Mouse (Mus musculus) liver, embryonic 11.5 days (tissue): ENCODE measurements around the gene Ror1. TPM values are rescaled to one million over a fixed set of nuclear protein-coding genes. Genes with fewer than 3 reads are reported as not detected.

ENCODE experiments used
- ATAC-seq: fragments of 200-750 bp; cut with Nextera tagmentation; replicated peaks from 2 replicates; pipeline ENCODE4 v1.8.0; 2017; ENCODE audit warnings: moderate number of reproducible peaks, mild to moderate bottlenecking, moderate TSS enrichment, moderate library complexity; ENCODE audit not compliant: low FRiP score
- DNase-seq: peaks from one replicate; pipeline ENCODE4 v3.0.0-alpha.2; 2017; ENCODE audit warnings: low spot score
- H3K27ac ChIP-seq: fragments of 300-500 bp; sonication (generic); 2 replicates; pipeline ENCODE4 v1.5.1; 2014; ENCODE audit warnings: mild to moderate bottlenecking, low read depth, low read length, control low read depth
- H3K27me3 ChIP-seq: fragments of 300-500 bp; sonication (generic); replicated peaks from 2 replicates; pipeline ENCODE4 v1.6.1; 2014; ENCODE audit warnings: low read length, mixed read lengths; ENCODE audit not compliant: control insufficient read depth, insufficient read depth
- H3K36me3 ChIP-seq: fragments of 300-500 bp; sonication (generic); 2 replicates; pipeline ENCODE4 v1.6.1; 2014; ENCODE audit warnings: mild to moderate bottlenecking, low read length, moderate library complexity, mixed read lengths; ENCODE audit not compliant: control insufficient read depth, insufficient read depth
- H3K4me1 ChIP-seq: fragments of 300-500 bp; sonication (generic); replicated peaks from 2 replicates; pipeline ENCODE4 v1.6.1; 2014; ENCODE audit warnings: low read length, mixed read lengths; ENCODE audit not compliant: control insufficient read depth, insufficient read depth
- H3K4me2 ChIP-seq: fragments of 300-500 bp; sonication (generic); 2 replicates; pipeline ENCODE4 v1.6.1; 2014; ENCODE audit warnings: mild to moderate bottlenecking, control low read depth, moderate library complexity
- H3K4me3 ChIP-seq: fragments of 300-500 bp; sonication (generic); 2 replicates; pipeline ENCODE4 v1.5.1; 2014; ENCODE audit warnings: low read depth, low read length, control low read depth
- H3K9ac ChIP-seq: fragments of 300-500 bp; sonication (generic); 2 replicates; pipeline ENCODE4 v1.6.1; 2014; ENCODE audit warnings: low read depth, low read length, control low read depth
- H3K9me3 ChIP-seq: fragments of 300-500 bp; sonication (generic); 2 replicates; pipeline ENCODE4 v1.6.1; 2016; ENCODE audit warnings: low read length, inconsistent platforms, mixed read lengths; ENCODE audit not compliant: control insufficient read depth
- WGBS: fragments of 180-500 bp; shearing (Covaris S2); extraction: QIAGEN DNeasy Blood & Tissue Kit; methylation state at CpG from one replicate; pipeline ENCODE4 v1.1.7; 2014; 5-methylcytosine and 5-hydroxymethylcytosine counted together
- polyA plus RNA-seq: library from polyadenylated mRNA; unstranded; fragments of >200 nt; fragmentation: Nextera tagmentation; extraction: Ambion mirVana; gene quantifications from 2 replicates; pipeline ENCODE4 v1.2.1, GENCODE M21; 2014

Ror1 gene
- polyA plus RNA-seq, 1 experiment from 2014 or later, result 4.1 TPM

- Histone ChIP-seq H3K27me3 (no peaks in the 10 kb centered on the region), H3K27ac (no peak overlapping the region), H3K4me2 (no peak overlapping the region), H3K4me3 (no peak overlapping the region), H3K4me1 (no peaks in the 10 kb centered on the region), H3K36me3 (no peaks in the 10 kb centered on the region), H3K9ac (no peak overlapping the region), H3K9me3 (no peaks in the 10 kb centered on the region)
- ATAC-seq (no peak), DNase-seq (no peak)
- WGBS, result 64% methylated on average over 2 of the region's 2 CpGs
These were observed 155.7 kb downstream of the Ror1 start for GRCm38 (mm10) chr4:100251270-100251669.

- WGBS, result 50% methylated on average over 1 of the region's 1 CpGs
- ATAC-seq (no peak), DNase-seq (no peak)
- Histone ChIP-seq H3K4me3 (no peak overlapping the region), H3K9me3 (no peaks in the 10 kb centered on the region), H3K27ac (no peak overlapping the region), H3K9ac (no peak overlapping the region), H3K4me2 (no peak overlapping the region), H3K27me3 (no peaks in the 10 kb centered on the region), H3K4me1 (no peaks in the 10 kb centered on the region), H3K36me3 (no peaks in the 10 kb centered on the region)
These were observed 156.5 kb downstream of the Ror1 start for GRCm38 (mm10) chr4:100252050-100252449.

DNA sequence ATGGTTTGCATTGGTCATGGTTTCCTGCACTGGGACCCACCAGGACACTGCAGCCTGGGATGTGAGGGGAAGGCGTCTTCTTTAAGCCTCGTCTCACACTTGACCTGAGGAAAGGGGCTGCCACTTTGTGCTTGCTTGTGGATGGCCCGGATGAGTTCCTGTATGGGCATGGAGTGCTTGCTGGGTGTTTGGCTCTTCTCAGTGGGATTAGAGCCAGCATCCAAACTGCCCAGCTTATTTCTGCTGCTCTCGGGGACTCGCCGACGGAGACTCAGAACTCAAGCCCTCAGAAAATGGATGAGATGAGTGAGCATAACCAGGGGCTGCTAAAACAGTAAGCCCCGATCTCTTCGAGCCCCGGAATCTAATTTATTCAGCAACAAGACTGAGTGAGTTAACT lies 157.1 kb downstream of the Ror1 start:
- Histone ChIP-seq H3K9ac (no peak overlapping the region), H3K36me3 (no peaks in the 10 kb centered on the region), H3K4me2 (no peak overlapping the region), H3K27ac (no peak overlapping the region), H3K4me3 (no peak overlapping the region), H3K27me3 (no peaks in the 10 kb centered on the region), H3K4me1 (no peaks in the 10 kb centered on the region), H3K9me3 (no peaks in the 10 kb centered on the region)
- ATAC-seq, result no peak
- 72% methylated on average over 10 of the region's 10 CpGs for WGBS
- no peak for DNase-seq

GRCm38 (mm10) chr4:100253401-100253800 lies 157.8 kb downstream of the Ror1 start:
- no peak overlapping the region for H3K4me3 ChIP-seq
- no peak overlapping the region for H3K4me2 ChIP-seq
- DNase-seq (no peak), ATAC-seq (no peak)
- H3K27me3 ChIP-seq, result no peaks in the 10 kb centered on the region
- WGBS, result 83% methylated on average over 9 of the region's 9 CpGs
- no peaks in the 10 kb centered on the region for H3K4me1 ChIP-seq
- no peaks in the 10 kb centered on the region for H3K9me3 ChIP-seq
- no peak overlapping the region for H3K27ac ChIP-seq
- no peak overlapping the region for H3K9ac ChIP-seq
- no peaks in the 10 kb centered on the region for H3K36me3 ChIP-seq

DNA sequence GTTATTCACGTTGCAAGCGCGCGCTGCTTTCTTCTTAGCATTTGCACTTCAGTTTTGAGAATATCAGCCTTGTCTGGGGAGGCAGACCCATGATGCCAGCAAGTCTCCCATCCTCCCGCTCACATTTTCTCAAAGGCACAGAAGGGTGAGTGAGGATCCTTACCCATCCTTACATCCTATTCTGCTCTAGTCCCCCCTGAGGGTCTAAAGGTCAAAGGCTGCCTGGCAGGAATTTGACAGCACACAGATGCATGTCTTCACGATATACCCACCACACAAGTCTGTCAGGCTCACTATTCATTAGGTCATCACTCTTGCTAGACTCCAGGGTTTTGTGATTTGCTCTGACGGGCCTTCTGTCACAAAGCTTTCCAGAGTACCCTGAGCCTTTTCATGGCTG lies 158.2 kb downstream of the Ror1 start:
- Histone ChIP-seq H3K27ac (no peak overlapping the region), H3K9me3 (no peaks in the 10 kb centered on the region), H3K4me1 (no peaks in the 10 kb centered on the region; the same call in 1 of the 2 replicates), H3K27me3 (no peaks in the 10 kb centered on the region), H3K4me2 (no peak overlapping the region), H3K4me3 (no peak overlapping the region), H3K36me3 (no peaks in the 10 kb centered on the region), H3K9ac (no peak overlapping the region)
- no peak for ATAC-seq
- no peak for DNase-seq
- WGBS, result 71% methylated on average over 7 of the region's 7 CpGs

DNA sequence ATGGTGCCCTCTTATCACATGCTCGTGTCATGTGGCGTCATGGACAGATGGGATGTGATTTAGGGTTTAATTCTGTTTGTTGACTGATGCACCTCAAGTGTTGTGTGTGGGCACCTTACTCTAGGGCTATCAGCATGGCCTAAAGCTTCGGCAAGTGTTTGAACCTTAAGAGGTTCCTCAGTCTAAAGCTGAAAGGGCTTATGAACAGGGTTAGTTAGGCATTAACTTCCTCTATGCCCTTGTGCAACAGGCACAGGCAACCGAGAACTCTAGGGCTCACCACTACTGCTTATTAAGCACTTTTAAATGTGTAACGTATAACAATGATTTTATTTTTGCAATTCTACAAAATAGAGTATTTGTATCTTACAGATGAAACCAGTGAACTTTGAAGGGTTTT lies 162.9 kb downstream of the Ror1 start:
- Histone ChIP-seq H3K36me3 (no peaks in the 10 kb centered on the region), H3K27me3 (no peaks in the 10 kb centered on the region), H3K9me3 (no peaks in the 10 kb centered on the region), H3K4me1 (no peaks in the 10 kb centered on the region; the same call in 1 of the 2 replicates), H3K4me3 (no peak overlapping the region), H3K4me2 (no peak overlapping the region), H3K27ac (no peak overlapping the region), H3K9ac (no peak overlapping the region)
- 72% methylated on average over 5 of the region's 5 CpGs for WGBS
- ATAC-seq (no peak), DNase-seq (no peak)

- Histone ChIP-seq H3K9ac (no peak overlapping the region), H3K27me3 (no peaks in the 10 kb centered on the region), H3K36me3 (no peaks in the 10 kb centered on the region), H3K4me3 (no peak overlapping the region), H3K27ac (no peak overlapping the region), H3K4me1 (no peaks in the 10 kb centered on the region; the same call in 1 of the 2 replicates), H3K4me2 (no peak overlapping the region), H3K9me3 (no peaks in the 10 kb centered on the region)
- WGBS, result 95% methylated on average over 1 of the region's 1 CpGs
- DNase-seq, result no peak
- no peak for ATAC-seq
These were observed 168.3 kb downstream of the Ror1 start for GRCm38 (mm10) chr4:100263917-100264316.

GRCm38 (mm10) chr4:100271059-100271735 lies 175.6 kb downstream of the Ror1 start:
- no peaks in the 10 kb centered on the region for H3K9me3 ChIP-seq
- H3K4me1 ChIP-seq, result no peaks in the 10 kb centered on the region
- DNase-seq, result no peak
- ATAC-seq, result no peak
- H3K4me2 ChIP-seq, result no peak overlapping the region
- no peak overlapping the region for H3K9ac ChIP-seq
- 51% methylated on average over 10 of the region's 10 CpGs for WGBS
- H3K27ac ChIP-seq, result no peak overlapping the region
- H3K36me3 ChIP-seq, result no peaks in the 10 kb centered on the region
- H3K4me3 ChIP-seq, result no peak overlapping the region
- H3K27me3 ChIP-seq, result no peaks in the 10 kb centered on the region

- DNase-seq (no peak), ATAC-seq (no peak)
- Histone ChIP-seq H3K4me1 (no peaks in the 10 kb centered on the region), H3K4me3 (no peak overlapping the region), H3K9ac (no peak overlapping the region), H3K27me3 (no peaks in the 10 kb centered on the region), H3K9me3 (no peaks in the 10 kb centered on the region), H3K27ac (no peak overlapping the region), H3K4me2 (no peak overlapping the region), H3K36me3 (no peaks in the 10 kb centered on the region)
- WGBS, result 74% methylated on average over 6 of the region's 6 CpGs
These were observed 176.1 kb downstream of the Ror1 start for GRCm38 (mm10) chr4:100271736-100272127.
